Mouse (Mus musculus) liver, adult 2 months (tissue): ENCODE measurements at regions not wholly inside any gene's neighbourhood (a gene's known extent, or its start where the extent isn't known, plus 50 kb on each side); places are given as distances from the start of the nearest gene placed in this dataset.

Experiments used
- CTCF ChIP-seq: fragments of 200-500 bp; IDR thresholded peaks from 2 replicates; pipeline ENCODE4 v1.5.1; 2011; ENCODE audit warnings: low read depth, low read length, control low read depth
- POLR2A ChIP-seq: fragments of 200-500 bp; IDR thresholded peaks from 2 replicates; pipeline ENCODE4 v1.6.1; 2011; ENCODE audit warnings: low read length, control low read depth; ENCODE audit not compliant: insufficient read depth; ENCODE audit errors: extremely low read depth

- TF ChIP-seq CTCF (no peak), POLR2A (no peak)
Measured at GRCm38 (mm10) chr8:12494559-12494958, 78.3 kb upstream of the Spaca7 start.
